Mouse (Mus musculus) adrenal gland, postnatal 10 days (tissue): Measurements from ENCODE around the gene Tcf20. TPM values are rescaled to one million over a fixed set of nuclear protein-coding genes. Genes with fewer than 3 reads are reported as not detected.
A peak's percentile ranks its signal among the peaks of the same experiment; 100 is the strongest.
"Not testable (repeated sequence)": the region's sequence is repeated elsewhere in the genome, so short reads cannot be mapped to it uniquely, and the experiment has no call there.

Source experiments
- DNase-seq: peaks from one replicate; pipeline ENCODE4 v3.0.0; 2021; ENCODE audit warnings: mixed read lengths
- total RNA-seq, 2 experiments: library from RNA; stranded (reverse); gene quantifications; 2 replicates each; pipeline ENCODE4 v1.2.3; 2021

Gene Tcf20
- total RNA-seq, 2 experiments from 2014 or later = 70.8 to 71.5 TPM

DNA sequence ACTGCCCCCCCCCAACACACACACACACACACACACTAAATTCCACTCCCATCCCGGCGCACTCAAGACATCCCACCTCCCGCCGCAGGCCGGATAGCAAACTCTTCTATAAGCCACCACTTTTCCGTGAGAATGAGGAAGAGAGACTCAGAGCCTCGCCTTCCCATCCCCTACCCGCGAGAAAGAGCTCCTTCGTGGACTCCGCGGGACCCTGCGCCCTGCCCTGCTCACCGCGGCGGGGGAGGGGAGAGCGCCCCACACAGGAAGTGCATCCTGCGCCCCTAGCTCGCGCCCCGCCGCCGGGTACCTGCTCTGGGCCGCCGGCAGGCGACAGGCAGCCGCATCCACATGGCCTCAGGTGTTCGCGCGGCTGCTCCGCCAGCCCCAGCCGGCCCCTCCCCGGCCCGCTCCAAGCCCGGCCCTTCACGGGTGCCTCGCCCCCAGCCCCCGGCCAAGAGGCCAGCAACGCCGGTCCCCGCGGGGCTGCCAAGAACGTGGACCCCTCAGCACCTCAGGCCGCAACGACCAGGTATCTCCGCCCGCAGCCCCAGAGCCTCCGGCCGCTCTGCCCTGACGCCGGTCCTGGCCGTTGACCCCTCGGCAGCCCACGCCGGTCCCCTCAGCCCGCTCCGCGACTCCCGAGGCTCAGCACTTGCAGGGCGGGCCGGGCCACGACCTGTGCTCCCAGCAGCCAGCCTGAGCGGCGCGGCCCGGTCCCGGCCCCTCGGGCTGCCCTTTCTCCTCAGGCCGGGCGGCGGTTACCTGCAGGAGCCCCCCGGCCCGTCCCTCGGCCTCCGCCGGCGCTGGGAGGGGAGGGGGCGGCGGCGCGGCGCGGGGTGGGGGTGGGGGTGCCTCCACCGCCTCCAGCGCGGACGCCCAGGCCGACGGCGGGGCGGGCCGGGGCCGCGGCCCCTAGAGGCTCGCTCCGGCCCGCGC, 88.7 kb downstream of the Tcf20 start:
- peak; percentile 59 for DNase-seq

DNA sequence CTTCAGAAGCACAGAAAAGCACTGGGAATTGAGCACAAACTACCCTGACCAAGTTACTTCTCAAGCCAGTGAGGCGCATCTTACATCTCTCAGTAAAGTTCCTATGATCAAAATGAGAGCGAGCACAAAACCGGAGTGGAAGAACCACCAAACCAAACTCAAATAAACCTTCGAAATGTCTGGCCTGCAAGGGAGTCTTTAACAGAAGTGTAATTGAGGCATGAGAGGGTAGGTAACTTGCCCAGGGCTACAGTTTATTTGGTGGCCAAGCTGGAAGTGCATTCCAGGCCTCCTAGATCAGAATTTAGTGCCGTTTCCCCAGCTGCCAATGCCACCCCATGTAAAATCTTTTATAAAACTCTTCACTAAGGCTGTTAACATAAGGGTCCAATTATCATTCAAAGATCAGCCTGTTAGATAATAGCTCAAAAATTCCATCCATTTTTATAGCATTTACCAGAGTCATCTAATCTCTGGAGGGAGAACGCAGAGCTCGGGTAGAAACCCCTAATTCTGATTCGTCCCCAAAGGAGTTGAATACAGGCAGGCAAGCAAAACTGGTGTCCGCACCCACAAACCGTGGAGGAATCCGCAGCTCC, 89.4 kb downstream of the Tcf20 start:
- no peak for DNase-seq

DNA sequence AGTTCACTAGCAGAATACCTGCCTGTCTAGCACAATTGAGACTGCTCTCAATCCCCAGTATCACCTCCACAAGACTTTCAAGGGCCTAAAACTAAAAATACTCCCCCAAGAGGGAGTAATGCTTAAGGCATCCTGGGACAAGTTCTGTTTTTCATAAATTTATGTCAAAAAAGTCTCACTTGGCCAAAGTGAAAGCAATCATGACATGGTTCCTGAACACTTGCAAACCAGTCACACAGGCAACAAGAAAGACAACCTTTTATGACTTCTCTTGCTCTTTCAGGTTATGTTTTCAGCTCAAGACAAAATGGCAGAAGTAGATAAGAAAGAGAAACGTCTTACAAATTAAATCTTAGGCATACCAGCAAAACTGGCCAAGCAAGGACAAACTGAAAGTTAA, 91.3 kb downstream of the Tcf20 start:
- no peak for DNase-seq

DNA sequence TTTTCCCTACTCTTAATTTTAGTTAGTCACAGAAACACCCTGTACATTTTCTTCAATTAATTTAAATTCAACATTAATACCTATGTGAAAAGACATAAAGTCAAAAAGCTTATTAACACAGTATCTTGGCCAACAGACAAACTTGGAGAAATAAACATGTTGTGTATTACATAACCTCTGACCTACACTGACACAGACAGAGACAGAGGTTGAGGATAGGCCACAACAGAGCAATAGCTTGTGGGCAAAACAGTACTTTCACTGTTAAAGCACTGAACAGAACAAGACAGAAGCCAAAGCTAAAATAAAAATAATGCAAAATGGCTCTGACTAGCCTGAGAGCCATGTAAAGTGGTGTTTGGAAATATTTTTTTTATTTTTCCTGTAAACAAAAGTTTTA, 97.2 kb downstream of the Tcf20 start:
- no peak for DNase-seq

DNA sequence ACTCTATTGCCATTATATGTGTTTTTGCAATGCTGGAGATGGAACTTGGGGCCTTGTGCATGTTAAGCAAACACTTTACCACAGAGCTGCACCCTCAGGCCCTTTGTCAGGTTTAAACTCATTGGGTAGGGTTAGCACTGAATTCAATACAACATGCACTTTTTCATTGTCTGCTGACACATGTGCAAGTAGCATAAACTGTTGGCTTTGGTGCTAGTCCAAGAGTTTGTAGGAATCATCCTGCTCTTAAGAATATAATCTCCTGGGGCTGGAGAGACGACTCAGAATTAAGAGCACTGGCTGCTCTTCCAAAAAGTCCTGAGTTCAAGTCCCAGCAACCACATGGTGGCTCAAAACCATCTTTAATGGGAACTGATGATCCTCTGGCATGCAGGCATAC, 98.2 kb downstream of the Tcf20 start:
- no peak for DNase-seq

DNA sequence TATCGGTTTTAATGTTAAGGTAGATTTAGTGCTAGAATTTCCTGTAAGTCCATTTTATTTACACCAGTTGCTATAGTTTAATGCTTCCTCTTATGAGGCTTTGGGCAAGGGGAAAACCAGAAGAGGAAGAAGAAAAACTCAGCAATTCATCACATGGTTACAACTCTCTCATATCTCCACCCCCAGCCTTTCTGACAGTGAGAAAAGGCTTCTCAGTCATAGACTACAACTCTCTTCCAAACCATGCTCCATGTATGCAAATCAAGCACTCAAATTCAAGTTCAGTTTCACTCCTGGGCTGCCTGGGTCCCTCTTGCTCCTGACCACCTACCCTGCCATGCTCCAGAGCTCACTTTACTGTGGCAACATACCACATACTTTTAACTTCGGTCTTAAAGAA, 99.2 kb downstream of the Tcf20 start:
- no peak for DNase-seq

DNA sequence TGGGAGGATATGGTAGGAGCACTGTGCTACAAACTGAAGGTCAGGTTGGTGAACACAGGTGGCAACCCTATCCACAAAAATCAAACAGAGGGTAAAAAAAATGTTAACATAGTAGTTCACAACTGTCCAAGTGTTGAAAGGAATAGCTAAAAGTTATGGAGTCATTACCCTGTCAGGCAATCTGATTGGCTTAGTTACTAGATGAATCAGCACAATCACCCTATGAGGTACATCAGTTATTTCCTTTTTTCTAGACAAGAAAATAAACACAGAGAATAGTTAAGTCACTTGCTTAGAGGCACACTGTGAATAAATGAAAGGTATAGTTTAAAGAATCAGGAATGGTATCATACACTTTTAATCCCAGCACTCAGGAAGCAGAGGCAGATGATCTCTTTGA, 110.4 kb downstream of the Tcf20 start:
- DNase-seq = no peak

DNA sequence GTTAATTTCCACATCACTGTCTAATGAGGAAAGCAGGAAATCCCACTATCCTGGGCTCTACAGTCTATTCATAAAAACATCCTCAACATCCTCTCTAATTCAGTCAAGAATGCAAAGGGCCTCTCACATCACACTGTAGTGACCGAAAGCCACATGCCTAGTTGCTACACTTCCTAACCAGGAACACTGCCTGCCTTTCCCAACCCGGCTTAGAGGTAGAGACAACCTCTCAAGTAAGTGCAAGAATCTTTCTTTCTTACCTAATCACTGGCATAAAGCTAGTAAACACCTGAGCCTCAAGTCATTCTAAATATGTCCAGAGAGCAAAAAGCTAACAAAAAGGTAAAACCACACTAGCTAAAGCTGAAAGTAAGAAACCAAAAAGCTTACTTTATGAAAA, 110.8 kb downstream of the Tcf20 start:
- DNase-seq = no peak

DNA sequence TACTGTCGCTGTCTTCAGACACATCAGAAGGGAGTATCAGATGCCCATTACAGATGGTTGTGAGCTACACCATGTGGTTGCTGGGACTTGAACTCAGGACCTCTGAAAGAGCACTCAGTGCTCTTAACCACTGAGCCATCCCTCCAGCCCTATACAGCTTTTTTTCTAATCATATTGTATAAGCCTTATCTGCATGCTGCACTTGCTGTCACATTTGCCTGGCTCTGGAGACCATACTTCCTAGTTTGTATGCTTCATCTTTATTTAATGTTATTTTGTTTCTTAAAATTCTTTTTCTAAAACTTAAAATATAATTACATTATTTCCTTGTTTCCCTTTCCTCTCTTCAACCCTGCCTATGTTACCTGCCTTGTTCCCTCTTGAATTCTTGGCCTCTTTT, 115.6 kb downstream of the Tcf20 start:
- no peak for DNase-seq

DNA sequence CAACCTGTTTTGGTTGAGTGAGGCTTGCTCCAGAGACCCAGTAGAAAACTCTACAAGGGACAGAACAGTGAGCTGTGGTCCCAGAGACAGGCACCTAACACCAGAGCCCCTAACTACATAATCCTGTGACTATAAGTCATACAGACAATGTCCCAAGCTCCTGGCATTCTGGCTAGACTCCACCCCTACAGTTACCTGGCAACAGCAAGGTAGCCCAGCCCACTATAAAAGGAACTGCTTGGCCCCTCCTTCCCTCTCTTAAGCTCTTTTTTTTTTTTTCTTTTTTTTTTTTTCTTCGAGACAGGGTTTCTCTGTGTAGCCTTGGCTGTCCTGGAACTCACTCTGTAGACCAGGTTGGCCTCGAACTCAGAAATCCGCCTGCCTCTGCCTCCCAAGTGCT, 121.4 kb downstream of the Tcf20 start:
- DNase-seq = not testable (repeated sequence)

DNA sequence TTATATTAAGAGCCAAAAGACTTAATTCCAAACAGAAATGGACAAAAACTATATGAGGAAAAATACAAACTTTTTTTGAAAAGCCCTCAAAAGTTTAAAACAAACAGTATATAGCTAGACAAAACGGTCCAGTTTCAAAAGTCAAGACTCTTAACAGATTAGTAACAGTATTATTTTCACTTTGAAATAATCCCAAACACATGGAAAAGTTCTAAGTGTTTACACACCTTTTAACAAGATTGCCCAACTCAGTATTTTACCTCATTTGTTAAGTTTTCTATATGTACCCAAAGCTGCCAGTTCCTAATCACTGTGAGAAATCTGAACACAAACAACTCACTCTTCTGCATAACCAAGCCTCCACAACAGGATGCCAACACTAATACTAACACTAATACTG, 124.0 kb downstream of the Tcf20 start:
- DNase-seq = no peak

DNA sequence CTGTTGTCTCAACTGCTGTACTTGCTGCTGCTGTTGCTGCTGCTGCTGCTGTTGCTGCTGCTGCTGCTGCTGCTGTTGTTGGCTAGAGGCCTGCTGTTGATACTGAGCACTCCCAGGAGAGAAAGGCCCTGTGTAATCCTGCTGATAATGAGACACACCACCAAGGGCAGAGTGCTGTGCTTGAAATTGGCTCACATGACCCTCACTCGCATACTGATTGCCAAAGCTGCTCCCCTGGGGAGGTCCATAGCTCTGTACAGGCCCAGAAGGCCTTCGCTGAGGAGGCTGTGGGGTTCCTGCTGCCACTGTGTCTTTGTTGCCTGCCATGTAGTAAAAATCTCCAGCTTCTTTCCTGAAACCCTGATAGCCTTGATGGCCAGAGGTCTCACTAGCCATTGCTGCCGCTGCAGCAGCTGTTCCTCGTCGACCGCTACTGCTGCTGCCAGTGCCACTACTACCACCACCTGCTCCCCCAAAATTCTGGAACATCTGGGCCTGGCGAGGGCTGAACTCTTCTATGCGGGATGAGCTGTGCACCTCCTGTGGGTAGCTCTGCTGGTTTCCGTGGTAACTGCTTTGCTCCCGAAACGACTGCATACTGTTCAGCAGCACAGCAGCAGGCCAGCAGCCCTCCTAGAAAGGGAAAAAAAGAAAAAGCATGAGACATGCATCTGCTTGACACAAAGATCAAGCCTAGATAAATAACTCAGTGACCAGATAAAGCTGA, 130.9 kb downstream of the Tcf20 start:
- DNase-seq = peak; percentile 75

DNA sequence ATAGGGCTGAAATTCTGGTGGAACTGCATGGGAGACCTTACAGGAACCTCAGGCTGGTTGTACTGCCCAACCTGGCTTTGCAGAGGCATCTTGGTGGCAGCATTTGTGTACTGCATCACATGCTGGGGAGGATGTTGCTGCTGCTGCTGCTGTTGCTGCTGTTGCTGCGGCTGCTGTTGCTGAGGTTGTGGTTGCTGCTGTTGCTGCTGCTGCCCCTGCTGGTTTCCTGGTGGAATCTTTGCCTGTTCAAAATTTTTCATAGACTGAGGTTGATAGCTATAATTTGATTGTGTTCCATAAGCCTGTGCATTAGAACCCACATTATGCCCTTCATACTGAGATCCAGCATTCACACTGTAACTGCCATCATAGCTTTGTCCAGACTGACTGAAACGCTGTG, 131.6 kb downstream of the Tcf20 start:
- DNase-seq = no peak

DNA sequence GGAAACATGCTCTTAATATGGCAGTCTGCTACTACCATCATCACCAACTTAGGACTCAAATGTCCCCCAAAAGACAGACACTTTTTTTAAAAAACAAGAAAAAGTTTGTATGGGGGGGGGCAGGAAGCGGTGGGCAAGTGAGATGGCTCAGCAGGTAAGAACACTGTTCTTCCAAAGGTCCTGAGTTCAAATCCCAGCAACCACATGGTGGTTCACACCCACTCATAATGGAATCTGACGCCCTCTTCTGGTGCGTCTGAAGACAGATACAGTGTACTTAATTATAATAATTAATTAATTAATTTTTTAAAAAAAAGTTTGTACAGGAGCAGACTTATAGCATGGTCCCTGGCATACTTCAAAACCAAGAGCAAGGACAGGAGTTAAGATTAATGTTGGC, 148.5 kb downstream of the Tcf20 start:
- DNase-seq = no peak

DNA sequence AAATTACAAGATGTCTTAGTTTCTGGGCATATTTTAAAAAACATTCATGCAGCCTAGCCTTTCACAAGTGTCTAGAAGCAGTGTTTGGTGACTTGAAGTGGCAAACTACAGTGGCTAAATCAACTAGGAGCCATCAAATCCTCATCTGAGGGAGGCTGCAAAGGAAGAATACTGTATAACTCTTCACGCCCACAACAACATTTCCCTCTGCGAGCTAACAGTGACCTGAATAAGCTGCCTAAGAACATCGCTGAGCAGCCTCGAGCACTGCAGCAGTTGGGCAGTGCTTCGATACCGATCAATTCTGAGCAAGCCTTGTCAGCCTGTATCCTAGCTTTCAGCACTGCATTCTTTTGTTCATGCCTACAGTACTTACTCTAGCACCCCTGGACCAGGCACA, 157.8 kb downstream of the Tcf20 start:
- DNase-seq = no peak

DNA sequence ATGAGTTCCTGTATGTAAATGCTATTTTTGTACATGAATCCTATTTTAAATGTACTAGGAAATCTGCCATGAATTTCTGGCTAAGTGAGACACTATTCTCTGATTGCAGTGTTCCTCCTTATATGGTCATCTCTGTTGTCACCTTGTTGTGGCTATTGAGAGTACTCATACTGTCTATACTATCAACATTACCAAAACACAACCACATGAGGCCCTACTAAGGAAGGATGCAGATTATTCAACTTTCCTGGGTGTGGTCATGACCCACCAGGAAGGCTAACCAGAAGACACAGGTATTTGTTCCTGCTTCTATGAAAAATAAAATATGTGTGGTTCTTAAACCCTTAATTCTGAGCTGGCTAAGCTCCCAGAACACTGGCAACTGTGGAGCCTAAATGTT, 161.8 kb downstream of the Tcf20 start:
- DNase-seq = no peak

DNA sequence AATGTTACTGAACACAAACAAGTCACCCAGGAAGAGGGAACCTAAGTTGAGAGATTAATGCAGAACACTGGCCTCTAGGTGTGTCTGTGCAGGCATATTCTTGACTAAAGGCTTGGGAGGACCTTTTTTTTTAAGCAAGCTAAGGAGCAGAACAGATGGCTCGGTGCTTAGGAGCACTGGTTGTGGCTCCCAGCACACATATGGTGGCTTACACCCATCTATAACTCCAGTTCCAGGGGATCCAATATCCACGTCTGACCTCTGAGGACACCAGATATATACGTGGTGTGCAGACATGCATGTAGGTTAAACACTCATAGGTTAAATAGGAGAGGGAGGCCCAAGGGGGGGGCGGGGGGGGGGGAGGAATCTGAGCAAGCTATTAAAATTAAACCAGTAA, 165.3 kb downstream of the Tcf20 start:
- no peak for DNase-seq

DNA sequence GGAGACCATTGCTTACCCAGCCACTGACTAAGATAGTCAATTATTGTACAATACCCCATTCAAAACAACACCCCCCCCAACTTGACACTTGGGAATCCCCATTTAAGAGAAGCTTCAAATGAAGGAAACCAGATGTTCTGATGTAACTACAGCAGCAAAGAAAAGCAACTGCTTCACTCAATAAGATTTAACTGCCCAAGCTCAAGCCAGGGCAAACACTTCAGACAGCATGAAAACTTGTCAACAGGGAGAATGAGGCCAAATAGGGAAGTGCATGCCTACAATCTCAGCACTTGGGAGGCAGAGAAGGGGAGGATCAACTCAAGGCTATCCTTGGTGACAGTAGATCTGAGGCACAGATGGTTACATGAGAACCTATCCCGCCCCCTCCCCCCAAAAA, 166.0 kb downstream of the Tcf20 start:
- no peak for DNase-seq

DNA sequence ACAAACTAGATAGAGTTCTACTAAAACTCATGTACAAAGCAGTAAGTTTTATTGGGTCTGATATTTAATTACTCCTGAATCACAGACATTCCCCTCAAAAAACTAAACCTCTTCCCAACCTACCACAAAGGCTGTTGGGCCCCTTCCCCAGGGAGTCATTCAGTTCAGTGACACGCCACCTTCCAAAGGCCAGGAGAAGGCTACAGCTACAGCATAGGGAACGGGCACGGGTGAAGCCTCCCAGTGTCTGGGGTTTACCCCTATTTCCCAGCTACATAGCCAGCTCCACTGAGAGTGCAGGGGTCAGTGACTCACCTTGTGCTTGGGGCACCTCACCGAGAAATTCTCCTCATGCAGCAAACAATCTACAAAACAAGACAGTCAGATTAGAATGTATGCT, 172.4 kb downstream of the Tcf20 start:
- no peak for DNase-seq

DNA sequence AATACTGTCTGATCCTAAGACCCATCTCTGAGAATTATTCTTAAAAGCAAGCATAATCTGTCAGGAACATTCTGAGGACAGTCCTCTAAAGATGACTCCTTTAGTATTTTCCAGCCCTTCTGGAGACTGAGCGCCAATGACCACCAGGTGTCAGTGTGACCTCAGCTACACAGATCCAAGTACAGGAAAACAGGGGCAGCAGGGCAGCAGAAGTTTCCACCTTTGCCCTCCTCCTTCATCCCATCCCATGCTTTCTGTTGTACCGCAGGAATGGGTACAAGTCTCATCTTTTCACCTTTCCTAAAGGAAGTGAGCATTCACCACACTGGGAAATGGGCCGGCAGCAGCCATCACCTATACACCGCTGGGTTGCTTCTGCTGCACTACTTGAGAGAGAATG, 172.9 kb downstream of the Tcf20 start:
- peak; percentile 76 for DNase-seq

DNA sequence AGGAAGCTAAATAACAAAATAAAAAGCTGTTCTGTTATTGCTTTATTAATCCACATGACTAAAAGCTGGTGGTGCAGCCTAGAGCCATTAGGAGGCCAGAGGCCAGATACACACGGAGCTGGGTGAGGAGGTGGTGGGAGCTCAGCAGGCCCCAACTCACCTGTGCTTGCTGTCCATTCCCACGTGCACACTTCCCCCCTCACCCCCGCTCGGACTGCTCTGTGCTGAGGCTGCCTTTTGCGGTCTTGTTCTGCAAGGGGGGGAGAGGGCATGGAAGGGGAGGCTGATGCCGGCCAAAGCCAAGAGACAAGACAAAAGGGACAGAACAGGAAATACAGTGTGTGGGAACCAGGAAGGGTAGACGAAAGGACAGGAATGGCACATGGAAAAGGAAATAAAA, 173.4 kb downstream of the Tcf20 start:
- no peak for DNase-seq

DNA sequence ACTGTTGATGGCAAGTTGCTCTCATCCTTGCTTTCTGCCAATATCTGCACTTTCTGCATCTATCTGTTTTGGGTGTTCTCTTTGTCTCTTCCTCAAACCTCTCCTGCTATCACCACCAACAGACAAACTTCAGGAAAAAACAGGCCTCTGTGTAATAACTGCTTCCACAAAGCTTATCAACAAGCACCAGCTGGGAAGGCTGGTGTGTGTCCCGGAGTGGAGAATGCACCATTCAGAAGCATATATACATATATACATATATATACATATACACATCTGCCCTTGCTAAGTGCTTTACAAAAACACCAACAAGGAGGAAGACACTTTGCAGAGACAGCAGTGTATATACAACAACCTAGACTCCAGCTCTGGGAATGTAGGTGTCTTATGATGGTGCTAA, 177.1 kb downstream of the Tcf20 start:
- DNase-seq = no peak

DNA sequence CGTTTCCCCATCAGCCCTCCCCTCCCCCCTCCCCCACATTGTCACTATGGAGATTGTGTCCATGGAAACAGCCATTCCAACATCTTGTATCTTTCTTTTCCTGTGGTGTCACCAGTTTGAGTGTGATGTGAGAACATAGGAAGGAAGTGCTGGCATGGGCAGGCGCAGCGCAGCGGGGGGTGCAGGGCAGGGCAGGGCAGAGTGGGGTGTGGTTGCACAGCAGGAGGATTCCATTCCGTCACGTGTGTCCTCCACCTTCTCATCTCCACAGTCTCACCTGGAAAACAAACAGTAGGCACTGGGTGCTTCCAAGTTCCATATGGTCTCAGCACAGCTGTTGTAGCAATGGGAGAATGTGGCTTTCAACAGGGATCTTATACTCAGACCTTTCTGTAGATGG, 178.2 kb downstream of the Tcf20 start:
- no peak for DNase-seq
